Mouse (Mus musculus): ENCODE measurements around the gene Mrrf.

GRCm38 (mm10) chr2:36238951-36239350 is 102.8 kb downstream of the Mrrf start:
- TF ChIP-seq CTCF (IDR thresholded peaks at IDR 0.05; ENCODE audit: insufficient read depth, low read length), result no peak
- TF ChIP-seq POLR2A (IDR thresholded peaks at IDR 0.05; ENCODE audit: borderline replicate concordance, extremely low read depth, low read depth, low read length), result no peak
